Mouse (Mus musculus) olfactory bulb, adult 2 months (tissue): ENCODE measurements at regions not wholly inside any gene's neighbourhood (a gene's known extent, or its start where the extent isn't known, plus 50 kb on each side); places are given as distances from the start of the nearest gene placed in this dataset.

Experiments
- CTCF ChIP-seq: fragments of 200-500 bp; IDR thresholded peaks from 2 replicates; pipeline ENCODE4 v1.5.1; 2012; ENCODE audit warnings: low read depth, mild to moderate bottlenecking, low read length, moderate library complexity; ENCODE audit not compliant: insufficient read depth
- POLR2A ChIP-seq: fragments of 200-500 bp; IDR thresholded peaks from 2 replicates; pipeline ENCODE4 v1.6.1; 2012; ENCODE audit warnings: mild to moderate bottlenecking, low read depth, low read length, moderate library complexity; ENCODE audit not compliant: insufficient read depth

DNA sequence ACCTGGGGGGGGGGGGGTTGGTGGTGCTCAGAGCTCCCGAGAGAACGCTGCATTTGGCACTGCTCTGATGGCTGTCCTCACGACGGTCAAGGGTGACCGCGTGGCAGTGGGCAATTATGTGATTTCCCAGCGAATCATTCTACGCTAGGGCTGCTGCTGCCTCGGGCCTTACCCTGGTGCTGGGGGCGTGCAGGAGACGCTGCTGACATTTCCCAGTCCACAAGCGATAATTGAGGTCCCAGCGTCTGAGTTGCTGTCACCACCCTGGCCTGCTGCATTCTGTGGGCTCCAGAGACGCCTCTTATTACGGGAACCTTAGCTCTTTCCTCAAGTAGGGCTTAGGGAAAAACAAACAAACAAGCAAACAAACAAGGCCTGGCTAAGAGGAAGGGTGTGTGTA is 52.0 kb upstream of the Nkx1-1 start:
- TF ChIP-seq CTCF (no peak), POLR2A (no peak)
